Mouse (Mus musculus): ENCODE results near the gene Pimreg. TPM values are rescaled to one million over a fixed set of nuclear protein-coding genes. Genes with fewer than 3 reads are reported as not detected.
A peak's percentile ranks its signal among the peaks of the same experiment; 100 is the strongest.

The Pimreg gene
- polyA plus RNA-seq, 1 experiment from 2014 or later = 150 TPM

GRCm38 (mm10) chr11:72037409-72037808, 4.4 kb upstream of the Pimreg start, which contains the start of gene Aipl1:
TSS of gene Aipl1 (minus strand) at chr11:72037509.
- Histone ChIP-seq H3K27me3 (ENCODE audit: insufficient read depth, poor library complexity, severe bottlenecking) (peaks cover 13% of the 10 kb centered on the region), H3K9me3 (no peaks in the 10 kb centered on the region), H3K4me3 (no peak within 1 kb of the TSS), H3K36me3 (no peaks in the 10 kb centered on the region), H3K4me1 (peaks cover 63% of the 10 kb centered on the region), H3K27ac (no peak within 1 kb of the TSS)
- no peak for DNase-seq (ENCODE audit: low spot score)
- 48% methylated on average over 4 of the region's 4 CpGs for WGBS

- Histone ChIP-seq H3K27ac (no peak overlapping the region), H3K9me3 (no peaks in the 10 kb centered on the region), H3K4me3 (no peak overlapping the region), H3K27me3 (ENCODE audit: insufficient read depth, poor library complexity, severe bottlenecking) (peaks cover 13% of the 10 kb centered on the region), H3K36me3 (no peaks in the 10 kb centered on the region), H3K4me1 (peaks cover 65% of the 10 kb centered on the region)
- 6% methylated on average over 4 of the region's 4 CpGs for WGBS
- DNase-seq (ENCODE audit: low spot score) = no peak
Measured at GRCm38 (mm10) chr11:72037996-72038395, 3.8 kb upstream of the Pimreg start.

- Histone ChIP-seq H3K36me3 (peaks cover 8% of the 10 kb centered on the region), H3K9me3 (no peaks in the 10 kb centered on the region), H3K4me1 (peaks cover 73% of the 10 kb centered on the region), H3K27me3 (ENCODE audit: insufficient read depth, poor library complexity, severe bottlenecking) (peaks cover 13% of the 10 kb centered on the region), H3K27ac (peak overlapping the region; percentile 52), H3K4me3 (peak overlapping the region; percentile 15)
- 31% methylated on average over 16 of the region's 16 CpGs for WGBS
- DNase-seq (ENCODE audit: low spot score) = no peak
Measured at GRCm38 (mm10) chr11:72039599-72040386, 2.0 kb upstream of the Pimreg start.

- Histone ChIP-seq H3K27ac (peak overlapping the region; percentile 91), H3K4me3 (peak overlapping the region; percentile 80), H3K9me3 (no peaks in the 10 kb centered on the region), H3K4me1 (peaks cover 64% of the 10 kb centered on the region), H3K27me3 (ENCODE audit: insufficient read depth, poor library complexity, severe bottlenecking) (peaks cover 13% of the 10 kb centered on the region), H3K36me3 (peaks cover 24% of the 10 kb centered on the region)
- no peak for DNase-seq (ENCODE audit: low spot score)
- 9% methylated on average over 6 of the region's 6 CpGs for WGBS
Measured at GRCm38 (mm10) chr11:72041290-72041767, 503 bp upstream of the Pimreg start.

GRCm38 (mm10) chr11:72042631-72043030, 799 bp downstream of the Pimreg start:
- DNase-seq (ENCODE audit: low spot score) = no peak
- H3K27ac ChIP-seq = peak overlapping the region; percentile 91
- H3K4me3 ChIP-seq = peak overlapping the region; percentile 80
- H3K27me3 ChIP-seq (ENCODE audit: insufficient read depth, poor library complexity, severe bottlenecking) = peaks cover 6% of the 10 kb centered on the region; the same call in 1 of the 2 replicates
- peaks cover 34% of the 10 kb centered on the region for H3K36me3 ChIP-seq
- under 1% methylated on average over 14 of the region's 14 CpGs for WGBS
- H3K4me1 ChIP-seq = peaks cover 58% of the 10 kb centered on the region
- no peaks in the 10 kb centered on the region for H3K9me3 ChIP-seq

- Histone ChIP-seq H3K4me3 (peak overlapping the region; percentile 80; the same call in 1 of the 2 replicates), H3K36me3 (peaks cover 36% of the 10 kb centered on the region), H3K4me1 (peaks cover 52% of the 10 kb centered on the region), H3K27ac (0 out of 2 replicates have a peak overlapping the region, but pooled peaks have one; percentile 22), H3K27me3 (ENCODE audit: insufficient read depth, poor library complexity, severe bottlenecking) (peaks cover 12% of the 10 kb centered on the region), H3K9me3 (no peaks in the 10 kb centered on the region)
- 92% methylated on average over 3 of the region's 3 CpGs for WGBS
- DNase-seq (ENCODE audit: low spot score) = no peak
Measured at GRCm38 (mm10) chr11:72044231-72044630, 2.4 kb downstream of the Pimreg start.

GRCm38 (mm10) chr11:72048730-72049129, 6.9 kb downstream of the Pimreg start:
- Histone ChIP-seq H3K4me3 (no peak overlapping the region), H3K27ac (no peak overlapping the region), H3K4me1 (peaks cover 42% of the 10 kb centered on the region), H3K36me3 (peaks cover 36% of the 10 kb centered on the region), H3K27me3 (ENCODE audit: insufficient read depth, poor library complexity, severe bottlenecking) (peaks cover 49% of the 10 kb centered on the region), H3K9me3 (no peaks in the 10 kb centered on the region)
- DNase-seq (ENCODE audit: low spot score) = no peak
- WGBS = 65% methylated on average over 6 of the region's 6 CpGs

GRCm38 (mm10) chr11:72049171-72049759, 7.4 kb downstream of the Pimreg start:
- H3K4me3 ChIP-seq = no peak overlapping the region
- peaks cover 55% of the 10 kb centered on the region for H3K27me3 ChIP-seq (ENCODE audit: insufficient read depth, poor library complexity, severe bottlenecking)
- H3K9me3 ChIP-seq = no peaks in the 10 kb centered on the region
- H3K4me1 ChIP-seq = peaks cover 36% of the 10 kb centered on the region
- 66% methylated on average over 8 of the region's 8 CpGs for WGBS
- no peak overlapping the region for H3K27ac ChIP-seq
- no peak for DNase-seq (ENCODE audit: low spot score)
- peaks cover 33% of the 10 kb centered on the region for H3K36me3 ChIP-seq

GRCm38 (mm10) chr11:72050168-72050894, 8.5 kb downstream of the Pimreg start:
- Histone ChIP-seq H3K4me1 (peaks cover 31% of the 10 kb centered on the region), H3K27ac (peak overlapping the region; percentile 49; the same call in 1 of the 2 replicates), H3K36me3 (peaks cover 22% of the 10 kb centered on the region), H3K27me3 (ENCODE audit: insufficient read depth, poor library complexity, severe bottlenecking) (peaks cover 56% of the 10 kb centered on the region), H3K4me3 (peak overlapping the region; percentile 69), H3K9me3 (no peaks in the 10 kb centered on the region)
- WGBS = 23% methylated on average over 14 of the region's 14 CpGs
- DNase-seq (ENCODE audit: low spot score) = no peak

- Histone ChIP-seq H3K4me1 (peaks cover 31% of the 10 kb centered on the region), H3K27ac (peak overlapping the region; percentile 49), H3K9me3 (no peaks in the 10 kb centered on the region), H3K27me3 (ENCODE audit: insufficient read depth, poor library complexity, severe bottlenecking) (peaks cover 59% of the 10 kb centered on the region), H3K36me3 (peaks cover 14% of the 10 kb centered on the region), H3K4me3 (peak overlapping the region; percentile 69)
- 3% methylated on average over 45 of the region's 45 CpGs for whole genome bisulfite sequencing
- no peak for DNase-seq (ENCODE audit: low spot score)
Measured at GRCm38 (mm10) chr11:72050895-72051858, 9.3 kb downstream of the Pimreg start.

- Histone ChIP-seq H3K4me3 (no peak overlapping the region), H3K27me3 (ENCODE audit: insufficient read depth, poor library complexity, severe bottlenecking) (peaks cover 69% of the 10 kb centered on the region), H3K36me3 (peaks cover 5% of the 10 kb centered on the region; the same call in 1 of the 2 replicates), H3K9me3 (no peaks in the 10 kb centered on the region), H3K4me1 (peaks cover 26% of the 10 kb centered on the region), H3K27ac (no peak overlapping the region)
- no peak for DNase-seq (ENCODE audit: low spot score)
- WGBS = 51% methylated on average over 3 of the region's 3 CpGs
Measured at GRCm38 (mm10) chr11:72052221-72052620, 10.4 kb downstream of the Pimreg start.

- peaks cover 73% of the 10 kb centered on the region for H3K27me3 ChIP-seq (ENCODE audit: insufficient read depth, poor library complexity, severe bottlenecking)
- H3K9me3 ChIP-seq = no peaks in the 10 kb centered on the region
- no peak overlapping the region for H3K27ac ChIP-seq
- H3K4me1 ChIP-seq = peaks cover 26% of the 10 kb centered on the region
- no peak for DNase-seq (ENCODE audit: low spot score)
- 19% methylated on average over 5 of the region's 5 CpGs for WGBS
- no peak overlapping the region for H3K4me3 ChIP-seq
- peaks cover 2% of the 10 kb centered on the region; the same call in 1 of the 2 replicates for H3K36me3 ChIP-seq
Measured at GRCm38 (mm10) chr11:72052636-72053035, 10.8 kb downstream of the Pimreg start.

Measured in heart, embryonic 10.5 days (tissue).